Mouse (Mus musculus) embryonic facial prominence, embryonic 13.5 days (tissue): ENCODE measurements at regions not wholly inside any gene's neighbourhood (a gene's known extent, or its start where the extent isn't known, plus 50 kb on each side); places are given as distances from the start of the nearest gene placed in this dataset.

Experiments used
- ATAC-seq: fragments of 200-750 bp; cut with Nextera tagmentation; 2 replicates; pipeline ENCODE4 v1.8.0; 2017; ENCODE audit warnings: low read depth; ENCODE audit not compliant: insufficient number of reproducible peaks, insufficient read depth, low FRiP score, low TSS enrichment
- H3K27ac ChIP-seq: fragments of 300-500 bp; sonication (generic); 2 replicates; pipeline ENCODE4 v1.5.1; 2015; ENCODE audit warnings: moderate library complexity, mild to moderate bottlenecking, inconsistent platforms
- H3K27me3 ChIP-seq: fragments of 300-500 bp; sonication (generic); 2 replicates; pipeline ENCODE4 v1.6.1; 2015; ENCODE audit warnings: mild to moderate bottlenecking, inconsistent platforms
- H3K36me3 ChIP-seq: fragments of 300-500 bp; sonication (generic); 2 replicates; pipeline ENCODE4 v1.6.1; 2015; ENCODE audit warnings: mild to moderate bottlenecking, inconsistent platforms
- H3K4me1 ChIP-seq: fragments of 300-500 bp; sonication (generic); 2 replicates; pipeline ENCODE4 v1.6.1; 2015; ENCODE audit warnings: inconsistent platforms
- H3K4me2 ChIP-seq: fragments of 300-500 bp; sonication (generic); 2 replicates; pipeline ENCODE4 v1.6.1; 2015; ENCODE audit warnings: moderate library complexity, mild to moderate bottlenecking, inconsistent platforms
- H3K4me3 ChIP-seq: fragments of 300-500 bp; sonication (generic); 2 replicates; pipeline ENCODE4 v1.5.1; 2015; ENCODE audit warnings: mild to moderate bottlenecking, inconsistent platforms
- H3K9ac ChIP-seq: fragments of 300-500 bp; sonication (generic); 2 replicates; pipeline ENCODE4 v1.6.1; 2015; ENCODE audit warnings: mild to moderate bottlenecking, inconsistent platforms
- H3K9me3 ChIP-seq: fragments of 300-500 bp; sonication (generic); 2 replicates; pipeline ENCODE4 v1.6.1; 2016; ENCODE audit warnings: inconsistent platforms
- WGBS: fragments of 180-500 bp; shearing (Covaris S2); methylation state at CpG from one replicate; pipeline ENCODE4 v1.1.7; 2015; ENCODE audit warnings: mixed read lengths; 5-methylcytosine and 5-hydroxymethylcytosine counted together

- no peaks in the 10 kb centered on the region for H3K9me3 ChIP-seq
- peaks cover 5% of the 10 kb centered on the region; the same call in 1 of the 2 replicates for H3K27me3 ChIP-seq
- H3K4me2 ChIP-seq = no peak overlapping the region
- H3K36me3 ChIP-seq = no peaks in the 10 kb centered on the region
- ATAC-seq = no peak
- peaks cover 18% of the 10 kb centered on the region for H3K4me1 ChIP-seq
- 46% methylated on average over 4 of the region's 4 CpGs for WGBS
- H3K27ac ChIP-seq = no peak overlapping the region
- H3K4me3 ChIP-seq = no peak overlapping the region
- H3K9ac ChIP-seq = no peak overlapping the region
These were observed 199.7 kb upstream of the Nxpe4 start for GRCm38 (mm10) chr9:47962161-47962560.

DNA sequence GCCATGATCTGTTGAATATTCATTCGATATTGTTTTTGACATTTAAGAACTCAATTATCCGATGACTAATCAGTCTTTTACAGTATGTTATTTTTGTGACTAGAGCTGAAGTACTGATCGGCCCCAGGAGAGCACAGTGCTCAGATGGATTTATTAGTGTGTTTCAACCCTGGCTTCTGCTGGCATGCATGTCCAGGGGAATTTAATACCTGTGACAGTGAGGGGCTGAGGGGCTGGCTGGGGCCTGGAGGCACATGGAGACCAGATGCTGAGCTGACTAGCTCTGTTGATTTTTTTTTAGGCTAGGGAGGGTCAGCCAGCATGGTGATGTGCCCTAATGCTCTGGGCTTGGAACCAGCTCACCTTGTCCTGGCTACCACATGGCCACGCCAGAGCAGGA, 199.2 kb upstream of the Nxpe4 start:
- Histone ChIP-seq H3K4me3 (no peak overlapping the region), H3K4me2 (no peak overlapping the region), H3K27ac (no peak overlapping the region), H3K4me1 (peaks cover 18% of the 10 kb centered on the region), H3K9ac (no peak overlapping the region), H3K27me3 (peaks cover 5% of the 10 kb centered on the region; the same call in 1 of the 2 replicates), H3K9me3 (no peaks in the 10 kb centered on the region), H3K36me3 (no peaks in the 10 kb centered on the region)
- ATAC-seq = no peak
- 36% methylated on average over 4 of the region's 4 CpGs for WGBS

GRCm38 (mm10) chr9:47973130-47973529, 188.7 kb upstream of the Nxpe4 start:
- Histone ChIP-seq H3K4me2 (no peak overlapping the region), H3K27ac (no peak overlapping the region), H3K36me3 (no peaks in the 10 kb centered on the region), H3K4me3 (no peak overlapping the region), H3K4me1 (peaks cover 4% of the 10 kb centered on the region), H3K27me3 (no peaks in the 10 kb centered on the region), H3K9me3 (no peaks in the 10 kb centered on the region), H3K9ac (no peak overlapping the region)
- 68% methylated on average over 12 of the region's 12 CpGs for WGBS
- no peak for ATAC-seq

- no peak overlapping the region for H3K27ac ChIP-seq
- 63% methylated on average over 11 of the region's 11 CpGs for WGBS
These were observed 176.3 kb upstream of the Nxpe4 start for GRCm38 (mm10) chr9:47985356-47986111.

GRCm38 (mm10) chr9:47987266-47987665, 174.6 kb upstream of the Nxpe4 start:
- WGBS = 98% methylated on average over 4 of the region's 4 CpGs
- Histone ChIP-seq H3K27me3 (no peaks in the 10 kb centered on the region), H3K4me2 (no peak overlapping the region), H3K36me3 (no peaks in the 10 kb centered on the region), H3K4me1 (no peaks in the 10 kb centered on the region), H3K9ac (no peak overlapping the region), H3K4me3 (no peak overlapping the region), H3K27ac (no peak overlapping the region), H3K9me3 (no peaks in the 10 kb centered on the region)
- ATAC-seq = no peak

More at GRCm38 (mm10) chr9:47985356-47986111, 176.3 kb upstream of the Nxpe4 start:
- ATAC-seq = no peak
- Histone ChIP-seq H3K4me1 (no peaks in the 10 kb centered on the region), H3K27me3 (no peaks in the 10 kb centered on the region), H3K9ac (no peak overlapping the region), H3K9me3 (no peaks in the 10 kb centered on the region), H3K4me2 (no peak overlapping the region), H3K36me3 (no peaks in the 10 kb centered on the region), H3K4me3 (no peak overlapping the region)

GRCm38 (mm10) chr9:47994671-47995070, 167.2 kb upstream of the Nxpe4 start:
- Histone ChIP-seq H3K4me3 (no peak overlapping the region), H3K4me2 (no peak overlapping the region), H3K4me1 (peaks cover 2% of the 10 kb centered on the region; the same call in 1 of the 2 replicates), H3K9me3 (no peaks in the 10 kb centered on the region), H3K9ac (no peak overlapping the region), H3K27me3 (no peaks in the 10 kb centered on the region), H3K27ac (no peak overlapping the region), H3K36me3 (no peaks in the 10 kb centered on the region)
- 54% methylated on average over 4 of the region's 4 CpGs for WGBS
- no peak for ATAC-seq

DNA sequence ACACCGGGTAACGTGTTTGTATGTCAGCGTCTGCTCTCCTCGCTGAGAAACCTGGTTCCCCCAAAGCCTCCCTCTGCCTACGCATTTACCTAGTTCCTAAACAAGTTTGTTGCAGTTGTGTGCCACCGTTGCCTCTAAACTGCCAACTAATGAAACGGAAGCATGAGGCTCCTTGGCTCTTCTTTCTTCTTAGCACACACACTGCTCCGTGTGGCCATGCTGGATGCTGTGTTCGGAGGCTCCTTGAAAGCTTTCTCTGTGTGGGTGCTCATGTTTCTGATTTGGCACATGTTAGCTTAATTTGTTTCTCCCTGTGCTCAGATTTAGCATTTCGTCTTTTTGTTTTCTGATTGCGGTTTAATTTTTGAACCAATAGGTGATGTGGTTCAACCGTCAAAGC, 162.2 kb upstream of the Nxpe4 start:
- peak overlapping the region; percentile 17; the same call in 1 of the 2 replicates for H3K4me2 ChIP-seq

DNA sequence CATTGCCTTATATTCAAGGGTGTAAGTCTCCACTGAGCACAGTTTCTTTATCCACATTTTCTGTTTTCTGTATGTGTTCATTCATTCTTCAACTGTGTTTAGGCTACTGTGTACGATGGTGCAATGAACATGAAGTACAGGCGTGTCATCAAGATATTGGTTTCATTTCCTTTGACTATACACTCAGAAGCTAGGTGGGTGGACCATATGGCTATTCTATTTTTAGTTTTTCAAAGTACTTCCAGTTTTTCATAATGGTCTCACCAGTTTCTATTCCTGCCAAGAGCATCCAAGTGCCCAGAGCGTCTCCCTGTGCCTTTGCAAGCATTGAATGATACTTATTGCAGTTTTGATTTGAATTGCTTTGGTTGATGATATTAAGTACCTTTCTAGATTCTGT, 132.8 kb upstream of the Nxpe4 start:
- Histone ChIP-seq H3K9me3 (no peaks in the 10 kb centered on the region), H3K9ac (no peak overlapping the region), H3K4me1 (no peaks in the 10 kb centered on the region), H3K4me2 (no peak overlapping the region), H3K4me3 (no peak overlapping the region), H3K36me3 (no peaks in the 10 kb centered on the region), H3K27ac (no peak overlapping the region), H3K27me3 (no peaks in the 10 kb centered on the region)
- WGBS = 91% methylated on average over 3 of the region's 3 CpGs
- ATAC-seq = no peak

More for the DNA sequence above, 162.2 kb upstream of the Nxpe4 start:
- no peaks in the 10 kb centered on the region for H3K9me3 ChIP-seq
- 63% methylated on average over 12 of the region's 12 CpGs for WGBS
- no peak overlapping the region for H3K9ac ChIP-seq
- H3K4me1 ChIP-seq = peaks cover 4% of the 10 kb centered on the region; the same call in 1 of the 2 replicates
- H3K27ac ChIP-seq = no peak overlapping the region
- no peaks in the 10 kb centered on the region for H3K36me3 ChIP-seq
- H3K4me3 ChIP-seq = no peak overlapping the region
- H3K27me3 ChIP-seq = no peaks in the 10 kb centered on the region
- ATAC-seq = no peak

GRCm38 (mm10) chr9:48030839-48031238, 131.0 kb upstream of the Nxpe4 start:
- H3K27ac ChIP-seq = no peak overlapping the region
- H3K9ac ChIP-seq = no peak overlapping the region
- no peak overlapping the region for H3K4me2 ChIP-seq
- no peak overlapping the region for H3K4me3 ChIP-seq
- H3K9me3 ChIP-seq = no peaks in the 10 kb centered on the region
- WGBS = 87% methylated on average over 3 of the region's 3 CpGs
- no peak for ATAC-seq
- H3K4me1 ChIP-seq = no peaks in the 10 kb centered on the region
- no peaks in the 10 kb centered on the region for H3K36me3 ChIP-seq
- no peaks in the 10 kb centered on the region for H3K27me3 ChIP-seq

DNA sequence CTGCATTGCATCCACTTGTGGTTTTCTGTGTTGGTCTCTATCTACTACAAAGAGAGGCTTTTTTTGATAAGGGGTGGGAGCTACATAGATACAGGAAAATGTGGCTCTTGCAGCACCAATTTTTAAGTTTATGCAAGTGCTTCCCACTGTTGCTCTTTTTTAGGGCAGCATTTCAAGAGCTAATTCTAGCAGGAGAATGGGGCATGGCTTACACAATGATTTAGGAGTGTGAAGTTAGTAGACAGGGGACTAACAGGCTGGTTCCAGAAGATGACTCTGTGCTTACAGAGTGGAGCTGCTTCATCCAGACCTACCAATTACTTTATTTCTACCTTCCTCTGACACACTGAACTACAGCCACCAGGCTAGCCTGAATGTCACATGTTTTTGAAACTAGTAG, 125.9 kb upstream of the Nxpe4 start:
- H3K36me3 ChIP-seq = no peaks in the 10 kb centered on the region
- no peaks in the 10 kb centered on the region for H3K27me3 ChIP-seq
- no peaks in the 10 kb centered on the region for H3K4me1 ChIP-seq
- no peaks in the 10 kb centered on the region for H3K9me3 ChIP-seq
- H3K9ac ChIP-seq = no peak overlapping the region
- ATAC-seq = no peak
- no peak overlapping the region for H3K4me2 ChIP-seq
- H3K27ac ChIP-seq = no peak overlapping the region
- H3K4me3 ChIP-seq = no peak overlapping the region

DNA sequence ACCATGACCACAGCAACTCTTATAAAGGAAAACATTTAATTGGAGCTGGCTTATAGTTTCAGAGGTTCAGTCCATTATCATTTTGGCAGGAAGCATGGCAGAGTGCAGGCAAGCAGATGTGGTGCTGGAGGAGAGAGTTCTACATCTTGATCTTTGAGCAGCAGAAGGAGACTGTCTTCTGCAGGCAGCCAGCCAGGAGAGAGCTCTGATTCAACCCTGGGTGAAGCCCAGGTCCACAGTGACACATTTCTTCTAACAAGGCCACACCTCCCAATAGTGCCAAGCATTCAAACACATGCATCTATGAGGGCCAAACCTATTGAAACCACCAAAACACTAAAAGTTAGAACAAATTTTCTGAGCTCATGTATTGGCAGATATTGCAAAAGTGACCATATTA, 117.0 kb upstream of the Nxpe4 start:
- Histone ChIP-seq H3K9me3 (no peaks in the 10 kb centered on the region), H3K36me3 (no peaks in the 10 kb centered on the region), H3K4me2 (no peak overlapping the region), H3K9ac (no peak overlapping the region), H3K4me1 (no peaks in the 10 kb centered on the region), H3K27ac (no peak overlapping the region), H3K27me3 (no peaks in the 10 kb centered on the region), H3K4me3 (no peak overlapping the region)
- ATAC-seq = no peak

GRCm38 (mm10) chr9:48047846-48048245, 114.0 kb upstream of the Nxpe4 start:
- Histone ChIP-seq H3K9ac (no peak overlapping the region), H3K4me1 (no peaks in the 10 kb centered on the region), H3K36me3 (no peaks in the 10 kb centered on the region), H3K9me3 (no peaks in the 10 kb centered on the region), H3K27me3 (no peaks in the 10 kb centered on the region), H3K27ac (no peak overlapping the region), H3K4me2 (no peak overlapping the region), H3K4me3 (no peak overlapping the region)
- 80% methylated on average over 4 of the region's 4 CpGs for WGBS
- no peak for ATAC-seq
